Mouse (Mus musculus): ENCODE measurements around the gene Utp15. TPM values are rescaled to one million over a fixed set of nuclear protein-coding genes. Genes with fewer than 3 reads are reported as not detected.

Utp15 gene
- polyA plus RNA-seq, 1 experiment: 11.3 TPM

- no peak for TF ChIP-seq POLR2A (IDR thresholded peaks at IDR 0.05; ENCODE audit: control insufficient read depth, extremely low read depth, insufficient read depth, low read length, poor library complexity)
- TF ChIP-seq CTCF (IDR thresholded peaks at IDR 0.05; ENCODE audit: borderline replicate concordance, control insufficient read depth, extremely low read depth, insufficient read depth, low read length, poor library complexity): no peak
- Histone ChIP-seq H3K4me3 (ENCODE audit: control insufficient read depth, insufficient read depth, low read length) (no peak overlapping the region), H3K27ac (ENCODE audit: control insufficient read depth, insufficient read depth, low read length) (no peak overlapping the region), H3K36me3 (ENCODE audit: control insufficient read depth, insufficient read depth, low read length) (no peaks in the 10 kb centered on the region), H3K4me1 (replicated peaks; ENCODE audit: control insufficient read depth, insufficient read depth, low read length) (peaks cover 2% of the 10 kb centered on the region; the same call in 1 of the 2 replicates), H3K27me3 (ENCODE audit: control insufficient read depth, insufficient read depth, low read length) (no peaks in the 10 kb centered on the region)
- WGBS: 64% methylated on average over 9 of the region's 9 CpGs
- DNase-seq: no peak
Observed at GRCm38 (mm10) chr13:98241531-98242282, 21.1 kb downstream of the Utp15 start.

- Histone ChIP-seq H3K4me1 (replicated peaks; ENCODE audit: control insufficient read depth, insufficient read depth, low read length) (no peaks in the 10 kb centered on the region), H3K27me3 (ENCODE audit: control insufficient read depth, insufficient read depth, low read length) (no peaks in the 10 kb centered on the region), H3K36me3 (ENCODE audit: control insufficient read depth, insufficient read depth, low read length) (no peaks in the 10 kb centered on the region), H3K4me3 (ENCODE audit: control insufficient read depth, insufficient read depth, low read length) (no peak overlapping the region), H3K27ac (ENCODE audit: control insufficient read depth, insufficient read depth, low read length) (no peak overlapping the region)
- WGBS: 24% methylated on average over 12 of the region's 12 CpGs
- DNase-seq: peak; percentile 51
- TF ChIP-seq POLR2A (IDR thresholded peaks at IDR 0.05; ENCODE audit: control insufficient read depth, extremely low read depth, insufficient read depth, low read length, poor library complexity) (no peak), CTCF (IDR thresholded peaks at IDR 0.05; ENCODE audit: borderline replicate concordance, control insufficient read depth, extremely low read depth, insufficient read depth, low read length, poor library complexity) (no peak)
Observed at GRCm38 (mm10) chr13:98239978-98240641, 22.7 kb downstream of the Utp15 start.

GRCm38 (mm10) chr13:98235451-98235850, 27.4 kb downstream of the Utp15 start:
- WGBS: 79% methylated on average over 6 of the region's 6 CpGs
- DNase-seq: no peak
- TF ChIP-seq CTCF (IDR thresholded peaks at IDR 0.05; ENCODE audit: borderline replicate concordance, control insufficient read depth, extremely low read depth, insufficient read depth, low read length, poor library complexity) (no peak), POLR2A (IDR thresholded peaks at IDR 0.05; ENCODE audit: control insufficient read depth, extremely low read depth, insufficient read depth, low read length, poor library complexity) (no peak)
- H3K4me1 ChIP-seq (replicated peaks; ENCODE audit: control insufficient read depth, insufficient read depth, low read length): no peaks in the 10 kb centered on the region
- no peak overlapping the region for H3K27ac ChIP-seq (ENCODE audit: control insufficient read depth, insufficient read depth, low read length)
- H3K4me3 ChIP-seq (ENCODE audit: control insufficient read depth, insufficient read depth, low read length): no peak overlapping the region
- H3K27me3 ChIP-seq (ENCODE audit: control insufficient read depth, insufficient read depth, low read length): no peaks in the 10 kb centered on the region
- no peaks in the 10 kb centered on the region for H3K36me3 ChIP-seq (ENCODE audit: control insufficient read depth, insufficient read depth, low read length)

GRCm38 (mm10) chr13:98230511-98230910, 32.3 kb downstream of the Utp15 start:
- H3K27ac ChIP-seq (ENCODE audit: control insufficient read depth, insufficient read depth, low read length): no peak overlapping the region
- H3K4me1 ChIP-seq (replicated peaks; ENCODE audit: control insufficient read depth, insufficient read depth, low read length): no peaks in the 10 kb centered on the region
- H3K4me3 ChIP-seq (ENCODE audit: control insufficient read depth, insufficient read depth, low read length): no peak overlapping the region
- H3K36me3 ChIP-seq (ENCODE audit: control insufficient read depth, insufficient read depth, low read length): no peaks in the 10 kb centered on the region
- WGBS: 89% methylated on average over 1 of the region's 1 CpGs
- no peak for DNase-seq
- TF ChIP-seq CTCF (IDR thresholded peaks at IDR 0.05; ENCODE audit: borderline replicate concordance, control insufficient read depth, extremely low read depth, insufficient read depth, low read length, poor library complexity): no peak
- no peaks in the 10 kb centered on the region; the same call in 1 of the 2 replicates for H3K27me3 ChIP-seq (ENCODE audit: control insufficient read depth, insufficient read depth, low read length)

GRCm38 (mm10) chr13:98226225-98226624, 36.6 kb downstream of the Utp15 start:
- no peak overlapping the region for H3K27ac ChIP-seq (ENCODE audit: control insufficient read depth, insufficient read depth, low read length)
- H3K4me1 ChIP-seq (replicated peaks; ENCODE audit: control insufficient read depth, insufficient read depth, low read length): no peaks in the 10 kb centered on the region
- 94% methylated on average over 2 of the region's 2 CpGs for WGBS
- no peak for DNase-seq
- no peak overlapping the region for H3K4me3 ChIP-seq (ENCODE audit: control insufficient read depth, insufficient read depth, low read length)
- no peaks in the 10 kb centered on the region for H3K36me3 ChIP-seq (ENCODE audit: control insufficient read depth, insufficient read depth, low read length)
- TF ChIP-seq CTCF (IDR thresholded peaks at IDR 0.05; ENCODE audit: borderline replicate concordance, control insufficient read depth, extremely low read depth, insufficient read depth, low read length, poor library complexity) (no peak), POLR2A (IDR thresholded peaks at IDR 0.05; ENCODE audit: control insufficient read depth, extremely low read depth, insufficient read depth, low read length, poor library complexity) (no peak)
- H3K27me3 ChIP-seq (ENCODE audit: control insufficient read depth, insufficient read depth, low read length): no peaks in the 10 kb centered on the region; the same call in 1 of the 2 replicates

GRCm38 (mm10) chr13:98222848-98223247, 40.0 kb downstream of the Utp15 start:
- WGBS: 37% methylated on average over 12 of the region's 12 CpGs
- no peaks in the 10 kb centered on the region for H3K27me3 ChIP-seq (ENCODE audit: control insufficient read depth, insufficient read depth, low read length)
- H3K27ac ChIP-seq (ENCODE audit: control insufficient read depth, insufficient read depth, low read length): no peak overlapping the region
- TF ChIP-seq CTCF (IDR thresholded peaks at IDR 0.05; ENCODE audit: borderline replicate concordance, control insufficient read depth, extremely low read depth, insufficient read depth, low read length, poor library complexity) (peak; percentile 71; the same call in 1 of the 2 replicates), POLR2A (IDR thresholded peaks at IDR 0.05; ENCODE audit: control insufficient read depth, extremely low read depth, insufficient read depth, low read length, poor library complexity) (no peak)
- DNase-seq: peak; percentile 3
- no peak overlapping the region for H3K4me3 ChIP-seq (ENCODE audit: control insufficient read depth, insufficient read depth, low read length)
- no peaks in the 10 kb centered on the region for H3K4me1 ChIP-seq (replicated peaks; ENCODE audit: control insufficient read depth, insufficient read depth, low read length)
- no peaks in the 10 kb centered on the region for H3K36me3 ChIP-seq (ENCODE audit: control insufficient read depth, insufficient read depth, low read length)
